Mouse (Mus musculus) liver, embryonic 14.5 days (tissue): ENCODE data around the gene Cetn4.

Experiments used
- CTCF ChIP-seq: IDR thresholded peaks from 2 replicates; pipeline ENCODE4 v1.5.1; 2016; ENCODE audit warnings: antibody characterized with exemption, low read depth, control low read depth
- EP300 ChIP-seq: IDR thresholded peaks from 2 replicates; pipeline ENCODE4 v1.6.1; 2016; ENCODE audit warnings: antibody characterized with exemption, low read depth

DNA sequence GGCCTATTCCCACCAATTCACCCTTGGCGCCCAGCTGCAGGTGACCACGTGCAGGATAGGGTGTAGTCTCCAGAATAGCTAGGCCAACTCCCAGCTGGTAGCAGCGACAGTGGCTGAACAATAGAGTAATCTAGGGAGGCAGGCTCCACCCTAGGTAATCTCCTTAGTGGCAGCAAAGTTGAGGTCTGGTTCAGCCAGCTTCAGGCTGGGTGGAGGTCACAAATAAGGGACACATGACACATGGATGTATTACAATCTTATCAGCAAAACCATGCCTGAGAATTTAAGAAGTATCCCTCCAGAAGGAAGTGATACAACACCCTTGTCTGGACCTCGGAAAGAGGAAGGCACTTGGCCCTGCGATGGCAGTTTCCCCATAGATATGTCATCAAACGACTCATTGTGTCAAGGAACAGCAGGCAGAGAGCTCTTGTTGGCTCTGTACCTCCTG lies 19.5 kb upstream of the Cetn4 start:
- TF ChIP-seq CTCF = no peak
- peak; percentile 88 for TF ChIP-seq EP300
